Mouse (Mus musculus) midbrain, embryonic 13.5 days (tissue): Measurements from ENCODE around the gene Zfp740. TPM values are rescaled to one million over a fixed set of nuclear protein-coding genes. Genes with fewer than 3 reads are reported as not detected.

ENCODE experiments used
- ATAC-seq: fragments of 200-750 bp; cut with Nextera tagmentation; 2 replicates; pipeline ENCODE4 v1.8.0; 2017; ENCODE audit warnings: mild to moderate bottlenecking, moderate TSS enrichment, moderate library complexity
- H3K27ac ChIP-seq: fragments of 300-500 bp; sonication (generic); 2 replicates; pipeline ENCODE4 v1.5.1; 2015; ENCODE audit warnings: inconsistent platforms, mild to moderate bottlenecking, moderate library complexity
- H3K27me3 ChIP-seq: fragments of 300-500 bp; sonication (generic); 2 replicates; pipeline ENCODE4 v1.6.1; 2015; ENCODE audit warnings: mild to moderate bottlenecking, inconsistent platforms
- H3K36me3 ChIP-seq: fragments of 300-500 bp; sonication (generic); 2 replicates; pipeline ENCODE4 v1.6.1; 2015; ENCODE audit warnings: mild to moderate bottlenecking, inconsistent platforms
- H3K4me1 ChIP-seq: fragments of 300-500 bp; sonication (generic); replicated peaks from 2 replicates; pipeline ENCODE4 v1.6.1; 2015; ENCODE audit warnings: inconsistent platforms
- H3K4me2 ChIP-seq: fragments of 300-500 bp; sonication (generic); replicated peaks from 2 replicates; pipeline ENCODE4 v1.6.1; 2015; ENCODE audit warnings: moderate library complexity, mild to moderate bottlenecking, inconsistent platforms
- H3K4me3 ChIP-seq: fragments of 300-500 bp; sonication (generic); replicated peaks from 2 replicates; pipeline ENCODE4 v1.5.1; 2015; ENCODE audit warnings: mild to moderate bottlenecking, inconsistent platforms
- H3K9ac ChIP-seq: fragments of 300-500 bp; sonication (generic); replicated peaks from 2 replicates; pipeline ENCODE4 v1.6.1; 2015; ENCODE audit warnings: mild to moderate bottlenecking, inconsistent platforms
- H3K9me3 ChIP-seq: fragments of 300-500 bp; sonication (generic); 2 replicates; pipeline ENCODE4 v1.6.1; 2016; ENCODE audit warnings: mild to moderate bottlenecking, inconsistent platforms
- WGBS: fragments of 180-500 bp; shearing (Covaris S2); methylation state at CpG from one replicate; pipeline ENCODE4 v1.1.7; 2015; 5-methylcytosine and 5-hydroxymethylcytosine counted together
- polyA plus RNA-seq: library from polyadenylated mRNA; unstranded; fragments of >200 nt; fragmentation: Nextera tagmentation; extraction: Ambion mirVana; gene quantifications from 2 replicates; pipeline ENCODE4 v1.2.1, GENCODE M21; 2015

Zfp740 gene
- polyA plus RNA-seq, 1 experiment from 2014 or later, result 83.0 TPM

- Histone ChIP-seq H3K4me1 (peaks cover 50% of the 10 kb centered on the region), H3K4me2 (peak overlapping the region; percentile 94), H3K4me3 (peak overlapping the region; percentile 53), H3K27me3 (peaks cover 88% of the 10 kb centered on the region), H3K36me3 (no peaks in the 10 kb centered on the region), H3K27ac (0 out of 2 replicates have a peak overlapping the region, but pooled peaks have one; percentile 45), H3K9me3 (no peaks in the 10 kb centered on the region), H3K9ac (peak overlapping the region; percentile 69)
- ATAC-seq, result peak; percentile 80
- whole genome bisulfite sequencing, result under 1% methylated on average over 39 of the region's 44 CpGs
Observed at GRCm38 (mm10) chr15:102245891-102246741, 43.1 kb downstream of the Zfp740 start.

- WGBS, result 0% methylated on average over 31 of the region's 35 CpGs
- H3K4me1 ChIP-seq, result peaks cover 50% of the 10 kb centered on the region
- H3K27me3 ChIP-seq, result peaks cover 89% of the 10 kb centered on the region
- H3K9me3 ChIP-seq, result no peaks in the 10 kb centered on the region
- peak overlapping the region; percentile 53 for H3K4me3 ChIP-seq
- H3K4me2 ChIP-seq, result peak overlapping the region; percentile 94
- 0 out of 2 replicates have a peak overlapping the region, but pooled peaks have one; percentile 64 for H3K27ac ChIP-seq
- H3K36me3 ChIP-seq, result no peaks in the 10 kb centered on the region
- ATAC-seq, result peak; percentile 84
- peak overlapping the region; percentile 69 for H3K9ac ChIP-seq
Observed at GRCm38 (mm10) chr15:102246866-102247251, 43.8 kb downstream of the Zfp740 start.

- peak overlapping the region; percentile 94 for H3K4me2 ChIP-seq
- under 1% methylated on average over 55 of the region's 65 CpGs for WGBS
- ATAC-seq, result peak; percentile 31
- H3K4me3 ChIP-seq, result peak overlapping the region; percentile 53
- no peaks in the 10 kb centered on the region for H3K9me3 ChIP-seq
- H3K4me1 ChIP-seq, result peaks cover 50% of the 10 kb centered on the region
- 0 out of 2 replicates have a peak overlapping the region, but pooled peaks have one; percentile 26 for H3K27ac ChIP-seq
- H3K27me3 ChIP-seq, result peaks cover 84% of the 10 kb centered on the region
- H3K36me3 ChIP-seq, result no peaks in the 10 kb centered on the region
- H3K9ac ChIP-seq, result peak overlapping the region; percentile 69
Observed at GRCm38 (mm10) chr15:102247252-102248130, 44.4 kb downstream of the Zfp740 start.

- peak overlapping the region; percentile 53 for H3K4me3 ChIP-seq
- H3K4me2 ChIP-seq, result peak overlapping the region; percentile 94
- peaks cover 82% of the 10 kb centered on the region for H3K27me3 ChIP-seq
- 8% methylated on average over 8 of the region's 8 CpGs for WGBS
- H3K9me3 ChIP-seq, result no peaks in the 10 kb centered on the region
- H3K4me1 ChIP-seq, result peaks cover 47% of the 10 kb centered on the region
- no peak for ATAC-seq
- H3K36me3 ChIP-seq, result no peaks in the 10 kb centered on the region
- 0 out of 2 replicates have a peak overlapping the region, but pooled peaks have one; percentile 26 for H3K27ac ChIP-seq
- peak overlapping the region; percentile 69 for H3K9ac ChIP-seq
Observed at GRCm38 (mm10) chr15:102248131-102248811, 45.2 kb downstream of the Zfp740 start.

GRCm38 (mm10) chr15:102248812-102249191 lies 45.8 kb downstream of the Zfp740 start:
- H3K4me3 ChIP-seq, result no peak overlapping the region
- ATAC-seq, result no peak
- H3K27ac ChIP-seq, result no peak overlapping the region
- no peaks in the 10 kb centered on the region for H3K9me3 ChIP-seq
- WGBS, result 0% methylated on average over 1 of the region's 3 CpGs
- H3K9ac ChIP-seq, result no peak overlapping the region
- no peaks in the 10 kb centered on the region for H3K36me3 ChIP-seq
- peaks cover 82% of the 10 kb centered on the region for H3K27me3 ChIP-seq
- peaks cover 42% of the 10 kb centered on the region for H3K4me1 ChIP-seq
- no peak overlapping the region for H3K4me2 ChIP-seq

GRCm38 (mm10) chr15:102249251-102249691 lies 46.2 kb downstream of the Zfp740 start:
- Histone ChIP-seq H3K9me3 (no peaks in the 10 kb centered on the region), H3K9ac (0 out of 2 replicates have a peak overlapping the region, but pooled peaks have one; percentile 19), H3K36me3 (no peaks in the 10 kb centered on the region), H3K4me3 (no peak overlapping the region), H3K27ac (no peak overlapping the region), H3K4me1 (peaks cover 42% of the 10 kb centered on the region), H3K4me2 (no peak overlapping the region), H3K27me3 (peaks cover 81% of the 10 kb centered on the region)
- no peak for ATAC-seq
- WGBS, result 3% methylated on average over 13 of the region's 13 CpGs

GRCm38 (mm10) chr15:102249967-102250366 lies 46.9 kb downstream of the Zfp740 start:
- H3K4me1 ChIP-seq, result peaks cover 38% of the 10 kb centered on the region
- H3K27ac ChIP-seq, result no peak overlapping the region
- ATAC-seq, result no peak
- H3K9ac ChIP-seq, result no peak overlapping the region
- H3K27me3 ChIP-seq, result peaks cover 79% of the 10 kb centered on the region
- 49% methylated on average over 9 of the region's 9 CpGs for WGBS
- no peak overlapping the region for H3K4me3 ChIP-seq
- no peaks in the 10 kb centered on the region for H3K36me3 ChIP-seq
- no peak overlapping the region for H3K4me2 ChIP-seq
- H3K9me3 ChIP-seq, result no peaks in the 10 kb centered on the region

GRCm38 (mm10) chr15:102250521-102250920 lies 47.5 kb downstream of the Zfp740 start:
- Histone ChIP-seq H3K9me3 (no peaks in the 10 kb centered on the region), H3K27ac (no peak overlapping the region), H3K27me3 (peaks cover 79% of the 10 kb centered on the region), H3K4me1 (peaks cover 34% of the 10 kb centered on the region), H3K9ac (no peak overlapping the region), H3K4me2 (no peak overlapping the region), H3K4me3 (no peak overlapping the region), H3K36me3 (no peaks in the 10 kb centered on the region)
- WGBS, result 56% methylated on average over 5 of the region's 5 CpGs
- no peak for ATAC-seq

GRCm38 (mm10) chr15:102255547-102256255 lies 52.7 kb downstream of the Zfp740 start:
- H3K4me1 ChIP-seq, result peaks cover 25% of the 10 kb centered on the region
- H3K36me3 ChIP-seq, result no peaks in the 10 kb centered on the region
- H3K4me3 ChIP-seq, result no peak overlapping the region
- WGBS, result 47% methylated on average over 13 of the region's 14 CpGs
- H3K27ac ChIP-seq, result no peak overlapping the region
- H3K4me2 ChIP-seq, result no peak overlapping the region
- no peak overlapping the region for H3K9ac ChIP-seq
- H3K27me3 ChIP-seq, result peaks cover 82% of the 10 kb centered on the region
- ATAC-seq, result no peak
- H3K9me3 ChIP-seq, result no peaks in the 10 kb centered on the region

GRCm38 (mm10) chr15:102256431-102257201 lies 53.6 kb downstream of the Zfp740 start:
- Histone ChIP-seq H3K9me3 (no peaks in the 10 kb centered on the region), H3K4me1 (peaks cover 25% of the 10 kb centered on the region), H3K9ac (peak overlapping the region; percentile 69), H3K36me3 (no peaks in the 10 kb centered on the region), H3K4me2 (peak overlapping the region; percentile 90), H3K27ac (no peak overlapping the region), H3K27me3 (peaks cover 74% of the 10 kb centered on the region), H3K4me3 (peak overlapping the region; percentile 51)
- WGBS, result 8% methylated on average over 22 of the region's 22 CpGs
- ATAC-seq, result 0 out of 2 replicates have a peak, but pooled peaks have one; percentile 9
